Mouse (Mus musculus) forebrain, postnatal 0 days (tissue): ENCODE measurements around the gene Slc44a1. TPM values are rescaled to one million over a fixed set of nuclear protein-coding genes. Genes with fewer than 3 reads are reported as not detected.

ENCODE experiments used
- ATAC-seq: fragments of 200-750 bp; cut with Nextera tagmentation; 2 replicates; pipeline ENCODE4 v1.8.0; 2017; ENCODE audit warnings: mild to moderate bottlenecking, moderate library complexity
- DNase-seq: peaks from one replicate; pipeline ENCODE4 v3.0.0-alpha.2; 2015
- H3K27ac ChIP-seq: fragments of 300-500 bp; sonication (generic); 2 replicates; pipeline ENCODE4 v1.5.1; 2014; ENCODE audit warnings: low read depth, mild to moderate bottlenecking, antibody characterized with exemption, low read length, moderate library complexity, mixed read lengths
- H3K27me3 ChIP-seq: fragments of 300-500 bp; sonication (generic); 2 replicates; pipeline ENCODE4 v1.6.1; 2014; ENCODE audit warnings: mild to moderate bottlenecking, low read length, mixed read lengths; ENCODE audit not compliant: insufficient read depth
- H3K36me3 ChIP-seq: fragments of 300-500 bp; sonication (generic); 2 replicates; pipeline ENCODE4 v1.6.1; 2014; ENCODE audit warnings: mild to moderate bottlenecking, moderate library complexity; ENCODE audit not compliant: insufficient read depth
- H3K4me1 ChIP-seq: fragments of 300-500 bp; sonication (generic); 2 replicates; pipeline ENCODE4 v1.6.1; 2014; ENCODE audit warnings: antibody characterized with exemption; ENCODE audit not compliant: insufficient read depth
- H3K4me2 ChIP-seq: fragments of 300-500 bp; sonication (generic); 2 replicates; pipeline ENCODE4 v1.6.1; 2014; ENCODE audit warnings: low read depth, mild to moderate bottlenecking, moderate library complexity
- H3K4me3 ChIP-seq: fragments of 300-500 bp; sonication (generic); 2 replicates; pipeline ENCODE4 v1.5.1; 2014; ENCODE audit warnings: low read depth, low read length, mixed read lengths
- H3K9ac ChIP-seq: fragments of 300-500 bp; sonication (generic); 2 replicates; pipeline ENCODE4 v1.6.1; 2014; ENCODE audit warnings: mild to moderate bottlenecking
- H3K9me3 ChIP-seq: fragments of 300-500 bp; sonication (generic); 2 replicates; pipeline ENCODE4 v1.6.1; 2016; ENCODE audit warnings: low read length
- CTCF ChIP-seq: sonication (generic); IDR thresholded peaks from 2 replicates; pipeline ENCODE4 v1.5.1; 2016; ENCODE audit warnings: antibody characterized with exemption, control low read depth, low read depth
- WGBS: fragments of 180-500 bp; shearing (Covaris S2); extraction: QIAGEN DNeasy Blood & Tissue Kit; methylation state at CpG from one replicate; pipeline ENCODE4 v1.1.7; 2014; 5-methylcytosine and 5-hydroxymethylcytosine counted together
- polyA plus RNA-seq: library from polyadenylated mRNA; unstranded; fragments of >200 nt; fragmentation: Nextera tagmentation; extraction: Ambion mirVana; gene quantifications from 2 replicates; pipeline ENCODE4 v1.2.1, GENCODE M21; 2015
- total RNA-seq: library from RNA; depleted of rRNA; stranded (reverse); fragments of >200 nt; gene quantifications from 2 replicates; pipeline ENCODE4 v1.2.3, GENCODE M21; 2014

The Slc44a1 gene
- total and polyA plus RNA-seq, 2 experiments from 2014 or later = 12.4 to 29.3 TPM

GRCm38 (mm10) chr4:53488803-53489202 is 48.6 kb downstream of the Slc44a1 start:
- 61% methylated on average over 5 of the region's 5 CpGs for WGBS
- peak; percentile 61 for ATAC-seq
- DNase-seq = peak; percentile 67
- no peak overlapping the region for H3K27ac ChIP-seq
- H3K9ac ChIP-seq = no peak overlapping the region
- TF ChIP-seq CTCF = no peak
- H3K27me3 ChIP-seq = no peaks in the 10 kb centered on the region
- H3K4me3 ChIP-seq = no peak overlapping the region
- peaks cover 3% of the 10 kb centered on the region; the same call in 1 of the 2 replicates for H3K36me3 ChIP-seq
- H3K4me2 ChIP-seq = no peak overlapping the region
- no peaks in the 10 kb centered on the region for H3K9me3 ChIP-seq
- peaks cover 7% of the 10 kb centered on the region; the same call in 1 of the 2 replicates for H3K4me1 ChIP-seq

- H3K9ac ChIP-seq = no peak overlapping the region
- H3K27ac ChIP-seq = no peak overlapping the region; the same call in 1 of the 2 replicates
- peaks cover 3% of the 10 kb centered on the region; the same call in 1 of the 2 replicates for H3K36me3 ChIP-seq
- H3K4me1 ChIP-seq = peaks cover 7% of the 10 kb centered on the region; the same call in 1 of the 2 replicates
- no peaks in the 10 kb centered on the region for H3K9me3 ChIP-seq
- no peak for DNase-seq
- TF ChIP-seq CTCF = no peak
- no peak for ATAC-seq
- no peaks in the 10 kb centered on the region for H3K27me3 ChIP-seq
- no peak overlapping the region for H3K4me2 ChIP-seq
- no peak overlapping the region for H3K4me3 ChIP-seq
- WGBS = 96% methylated on average over 7 of the region's 7 CpGs
Measured at GRCm38 (mm10) chr4:53490371-53490770, 50.2 kb downstream of the Slc44a1 start.

GRCm38 (mm10) chr4:53491269-53491668 is 51.1 kb downstream of the Slc44a1 start:
- ATAC-seq (no peak), DNase-seq (no peak)
- 38% methylated on average over 4 of the region's 4 CpGs for WGBS
- no peak for TF ChIP-seq CTCF
- no peaks in the 10 kb centered on the region for H3K27me3 ChIP-seq
- H3K36me3 ChIP-seq = peaks cover 3% of the 10 kb centered on the region; the same call in 1 of the 2 replicates
- H3K4me3 ChIP-seq = no peak overlapping the region
- H3K4me1 ChIP-seq = peaks cover 7% of the 10 kb centered on the region; the same call in 1 of the 2 replicates
- H3K9ac ChIP-seq = no peak overlapping the region
- H3K9me3 ChIP-seq = no peaks in the 10 kb centered on the region
- no peak overlapping the region for H3K4me2 ChIP-seq
- H3K27ac ChIP-seq = peak overlapping the region; percentile 29; the same call in 1 of the 2 replicates

- DNase-seq (no peak), ATAC-seq (no peak)
- no peak for TF ChIP-seq CTCF
- Histone ChIP-seq H3K4me3 (no peak overlapping the region), H3K27me3 (no peaks in the 10 kb centered on the region), H3K9me3 (no peaks in the 10 kb centered on the region), H3K9ac (no peak overlapping the region), H3K36me3 (peaks cover 5% of the 10 kb centered on the region), H3K4me2 (no peak overlapping the region), H3K4me1 (0 out of 2 replicates have a peak, but pooled peaks cover 3% of the 10 kb centered on the region), H3K27ac (no peak overlapping the region)
- WGBS = 17% methylated on average over 2 of the region's 2 CpGs
Measured at GRCm38 (mm10) chr4:53495646-53496045, 55.4 kb downstream of the Slc44a1 start.

GRCm38 (mm10) chr4:53502764-53503163 is 62.6 kb downstream of the Slc44a1 start:
- WGBS = 94% methylated on average over 2 of the region's 2 CpGs

GRCm38 (mm10) chr4:53512131-53512916 is 72.1 kb downstream of the Slc44a1 start:
- H3K36me3 ChIP-seq = no peaks in the 10 kb centered on the region
- peak; percentile 82 for ATAC-seq
- H3K27me3 ChIP-seq = no peaks in the 10 kb centered on the region
- H3K4me3 ChIP-seq = no peak overlapping the region
- peak overlapping the region; percentile 35 for H3K9ac ChIP-seq
- no peak for TF ChIP-seq CTCF
- no peaks in the 10 kb centered on the region for H3K9me3 ChIP-seq
- DNase-seq = peak; percentile 82
- H3K4me2 ChIP-seq = peak overlapping the region; percentile 35
- 18% methylated on average over 15 of the region's 15 CpGs for WGBS
- H3K27ac ChIP-seq = peak overlapping the region; percentile 86
- peaks cover 29% of the 10 kb centered on the region for H3K4me1 ChIP-seq

More at GRCm38 (mm10) chr4:53502764-53503163, 62.6 kb downstream of the Slc44a1 start:
- Histone ChIP-seq H3K4me3 (no peak overlapping the region), H3K9ac (no peak overlapping the region), H3K4me1 (no peaks in the 10 kb centered on the region), H3K4me2 (no peak overlapping the region), H3K27ac (no peak overlapping the region), H3K9me3 (no peaks in the 10 kb centered on the region), H3K27me3 (no peaks in the 10 kb centered on the region), H3K36me3 (peaks cover 4% of the 10 kb centered on the region)
- DNase-seq (no peak), ATAC-seq (no peak)
- TF ChIP-seq CTCF = no peak
